Comparison of ENCODE assay signal across 24 mouse cellular contexts in genomic region chr13:98976022-98976421, GRCm38 (mm10). TPM values are rescaled to one million over a fixed set of nuclear protein-coding genes. Genes with fewer than 3 reads are reported as not detected.
DNase-seq lines count a peak whose midpoint lies in the region; ATAC-seq and TF ChIP-seq lines count a peak whose summit lies in the region.
"Not testable (repeated sequence)": the region's sequence is repeated elsewhere in the genome, so short reads cannot be mapped to it uniquely, and the experiment has no call there.
"Had no signal": no experiment of that assay in that cellular context is flagged by ENCODE, and none has a peak within 500 bp of the region (broad histone marks: within the 10 kb centered on the region; RNA-seq: fewer than 3 reads in every experiment).

No protein-coding gene starts in this region.

- WGBS in intestine, embryonic 15.5 days, result 60% methylated on average over 3 of the region's 3 CpGs
- 65% methylated on average over 3 of the region's 3 CpGs for WGBS in kidney, adult 2 months
- WGBS in liver, adult 2 months, result 65% methylated on average over 3 of the region's 3 CpGs

- in situ Hi-C loops in ES-E14 (cut with MboI; ENCODE audit: low sequenced_read_pairs in 2 of 2, unreplicated experiment in 2 of 2), result not testable (repeated sequence)

- not testable (repeated sequence) for H3K4me3 ChIP-seq in ES-Bruce4 (ENCODE audit: low read depth, low read length); ES-E14 (ENCODE audit: insufficient read depth in 1 of 2, low read depth in 1 of 2, low read length in 2 of 2, poor library complexity in 1 of 2, severe bottlenecking in 1 of 2); intestine, embryonic 15.5 days (replicated peaks); kidney, adult 2 months (ENCODE audit: insufficient read depth, low read depth, low read length); liver, adult 2 months (ENCODE audit: insufficient read depth, low read depth, low read length)

- H3K27me3 ChIP-seq in ES-Bruce4 (ENCODE audit: control insufficient read depth, insufficient read depth, low read length, poor library complexity, severe bottlenecking); intestine, embryonic 15.5 days (replicated peaks); kidney, adult 2 months (replicated peaks; ENCODE audit: control insufficient read depth, insufficient read depth, low read length); liver, adult 2 months (ENCODE audit: control insufficient read depth, insufficient read depth, low read length): not testable (repeated sequence)

- peak overlapping the region; percentile 51 for H3K27ac ChIP-seq in ES-Bruce4 (ENCODE audit: insufficient read depth, low read length)
- peak overlapping the region; percentile 69; the same call in 1 of the 2 replicates for H3K27ac ChIP-seq in ES-E14 (ENCODE audit: insufficient read depth, low read depth, low read length, poor library complexity, severe bottlenecking)
- not testable (repeated sequence) for H3K27ac ChIP-seq in intestine, embryonic 15.5 days; kidney, adult 2 months (ENCODE audit: insufficient read depth, low read depth, low read length); liver, adult 2 months (replicated peaks; ENCODE audit: insufficient read depth, low read depth, low read length)

- H3K36me3 ChIP-seq in ES-Bruce4 (ENCODE audit: control insufficient read depth, insufficient read depth, low read length, poor library complexity, severe bottlenecking); ES-E14 (ENCODE audit: control insufficient read depth, insufficient read depth, low read length, poor library complexity, severe bottlenecking); intestine, embryonic 15.5 days; kidney, adult 2 months (ENCODE audit: control insufficient read depth, insufficient read depth, low read length); liver, adult 2 months (ENCODE audit: control insufficient read depth, insufficient read depth, low read length): not testable (repeated sequence)

- not testable (repeated sequence) for H3K79me2 ChIP-seq in liver, adult 2 months (ENCODE audit: control insufficient read depth, insufficient read depth, low read length)

- not testable (repeated sequence) for TF ChIP-seq CTCF in ES-Bruce4 (IDR thresholded peaks at IDR 0.05; ENCODE audit: low read depth, low read length); kidney, adult 2 months (conservative IDR thresholded peaks at IDR 0.05; ENCODE audit: insufficient read depth, insufficient read length, low read depth, low read length); liver, adult 2 months (IDR thresholded peaks at IDR 0.05; ENCODE audit: low read depth, low read length)

- not testable (repeated sequence) for H3K4me1 ChIP-seq in ES-Bruce4 (ENCODE audit: control insufficient read depth, insufficient read depth, low read length); ES-E14 (ENCODE audit: control insufficient read depth in 2 of 2, insufficient read depth in 2 of 2, low read length in 2 of 2, poor library complexity in 1 of 2); intestine, embryonic 15.5 days (replicated peaks); kidney, adult 2 months (ENCODE audit: control insufficient read depth, insufficient read depth, low read length); liver, adult 2 months (ENCODE audit: control insufficient read depth, insufficient read depth, low read length)

- not testable (repeated sequence) for TF ChIP-seq POLR2A in ES-Bruce4 (IDR thresholded peaks at IDR 0.05; ENCODE audit: insufficient read depth, low read length); kidney, adult 2 months (IDR thresholded peaks at IDR 0.05; ENCODE audit: low read depth, low read length); liver, adult 2 months (IDR thresholded peaks at IDR 0.05; ENCODE audit: extremely low read depth, insufficient read depth, low read length)

- peak; percentile 68 for DNase-seq in ES-E14 (ENCODE audit: low read depth, low spot score)
- peak; percentile 58 for DNase-seq in WW6 (ENCODE audit: low read depth, low spot score)
- peak; percentile 55 for DNase-seq in heart, adult 11 months
- DNase-seq in kidney, adult 2 months, result peak; percentile 23
- DNase-seq in liver, adult 2 months (ENCODE audit: extremely low read depth, low read depth, low spot score), result peak; percentile 46

- not testable (repeated sequence) for H3K4me2 ChIP-seq in intestine, embryonic 15.5 days (replicated peaks)

- H3K9ac ChIP-seq in ES-Bruce4 (ENCODE audit: low read depth, poor library complexity, severe bottlenecking); ES-E14 (ENCODE audit: insufficient read depth, low read depth, low read length, poor library complexity, severe bottlenecking); intestine, embryonic 15.5 days; liver, adult 2 months (ENCODE audit: low read depth, low read length): not testable (repeated sequence)

- ATAC-seq in intestine, embryonic 15.5 days, result 0 out of 2 replicates have a peak, but pooled peaks have one; percentile 7

- H3K9me3 ChIP-seq in ES-Bruce4 (replicated peaks; ENCODE audit: control insufficient read depth, insufficient read depth, low read length, poor library complexity, severe bottlenecking); ES-E14 (ENCODE audit: control insufficient read depth, insufficient read depth, low read depth, low read length); intestine, embryonic 15.5 days: not testable (repeated sequence)

- TF ChIP-seq EP300 in ES-Bruce4 (IDR thresholded peaks at IDR 0.05; ENCODE audit: insufficient read depth, low read depth, low read length), result peak; percentile 79

TF ChIP-seq in ES-E14, 5 proteins besides CTCF, POLR2A, EP300 and RAD21:
- TF ChIP-seq MAFK (IDR thresholded peaks at IDR 0.05; ENCODE audit: insufficient read depth, low read depth, low read length), result 0 out of 2 replicates have a peak, but pooled peaks have one; percentile 32

RNA-seq across cellular contexts. Expression of gene 1700024P04Rik, which starts 8.3 kb away (rescaled TPM):
- not detected in 2 replicates for polyA plus RNA-seq in ES-Bruce4 (2011; ENCODE audit: insufficient read depth, insufficient read length, low read depth, missing spikeins)
- total RNA-seq in ES-E14 (2012; rRNA removed), result not detected in 2 replicates
- polyA plus RNA-seq in intestine, embryonic 15.5 days (2015; fragmentation: Nextera tagmentation; extraction: Ambion mirVana), result not detected in 2 replicates
- not detected in 2 replicates for polyA plus RNA-seq in kidney, adult 2 months (2012; rRNA removed)
- not detected in 2 replicates for total RNA-seq in liver, adult 2 months (2014; rRNA removed)
- polyA plus RNA-seq in liver, adult 2 months (2012; rRNA removed), result not detected in 2 replicates
- total RNA-seq: adrenal gland, adult 18-20 months; adrenal gland, adult 8-10 months; adrenal gland, postnatal 14 days; adrenal gland, postnatal 36 days; CH12.LX; forebrain, postnatal 0 days; MEL had no signal
- polyA plus RNA-seq: activated CD4-positive, CD25-positive, alpha-beta regulatory T cell, adult 4 months; CD4-positive, CD25-positive, alpha-beta regulatory T cell, adult 4 months; cerebellum, adult 2 months; cortical plate, adult 2 months; embryonic facial prominence, embryonic 10.5 days; embryonic facial prominence, embryonic 12.5 days; embryonic facial prominence, embryonic 14.5 days; forebrain, embryonic 11.5 days; forebrain, embryonic 13.5 days; forebrain, embryonic 15.5 days; forebrain, postnatal 0 days had no signal

RNA-seq across cellular contexts. Expression of gene Tnpo1, which starts 49.8 kb away (rescaled TPM):
- 253 and 256 TPM in 2 replicates for polyA plus RNA-seq in ES-Bruce4 (2011; ENCODE audit: insufficient read depth, insufficient read length, low read depth, missing spikeins)
- total RNA-seq in ES-E14 (2012; rRNA removed), result 133 and 148 TPM in 2 replicates
- 60.3 and 67.6 TPM in 2 replicates for polyA plus RNA-seq in intestine, embryonic 15.5 days (2015; fragmentation: Nextera tagmentation; extraction: Ambion mirVana)
- polyA plus RNA-seq in kidney, adult 2 months (2012; rRNA removed), result 25.0 and 27.0 TPM in 2 replicates
- 56.1 and 62.7 TPM in 2 replicates for total RNA-seq in liver, adult 2 months (2014; rRNA removed)
- polyA plus RNA-seq in liver, adult 2 months (2012; rRNA removed), result 10.7 and 11.3 TPM in 2 replicates
